Mouse (Mus musculus): Measurements from ENCODE around the gene Lgr5. TPM values are rescaled to one million over a fixed set of nuclear protein-coding genes. Genes with fewer than 3 reads are reported as not detected.

Lgr5 gene
- 10 to 100 TPM; 28.0 to 59.5 (median 39.6) TPM for total RNA-seq (2022)

GRCm38 (mm10) chr10:115587301-115587969 lies at the start of gene Lgr5:
Gene Lgr5 (minus strand): TSS chr10:115587780.
- peak; percentile 27 for DNase-seq

DNA sequence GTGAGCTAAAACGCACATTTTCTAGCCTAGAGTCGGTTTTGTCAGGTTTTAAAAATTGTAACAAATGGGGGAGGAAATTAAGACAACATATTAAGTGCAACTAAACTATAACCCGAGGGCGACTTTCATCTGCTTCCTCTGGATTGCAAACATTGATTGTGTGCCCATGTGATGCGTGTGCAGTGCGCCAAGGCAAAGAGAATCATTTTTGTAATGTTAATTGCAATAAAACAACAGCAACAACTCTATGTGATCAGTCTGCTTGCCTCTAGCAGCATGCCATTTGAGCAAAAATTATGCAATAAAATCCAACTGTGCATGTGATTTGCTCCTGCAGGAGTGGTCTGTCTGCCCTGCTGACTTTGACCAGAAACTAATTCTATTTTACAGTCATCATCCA lies 39.1 kb upstream of the Lgr5 start:
- no peak for DNase-seq

- no peak for DNase-seq
These were observed 37.4 kb upstream of the Lgr5 start for GRCm38 (mm10) chr10:115624957-115625356.

- no peak for DNase-seq
These were observed 36.5 kb upstream of the Lgr5 start for GRCm38 (mm10) chr10:115623956-115624671.

- no peak for DNase-seq
These were observed 35.9 kb upstream of the Lgr5 start for GRCm38 (mm10) chr10:115623481-115623880.

- DNase-seq: no peak
These were observed 30.8 kb upstream of the Lgr5 start for GRCm38 (mm10) chr10:115618288-115618856.

- DNase-seq: no peak
These were observed 30.1 kb upstream of the Lgr5 start for GRCm38 (mm10) chr10:115617456-115618287.

DNA sequence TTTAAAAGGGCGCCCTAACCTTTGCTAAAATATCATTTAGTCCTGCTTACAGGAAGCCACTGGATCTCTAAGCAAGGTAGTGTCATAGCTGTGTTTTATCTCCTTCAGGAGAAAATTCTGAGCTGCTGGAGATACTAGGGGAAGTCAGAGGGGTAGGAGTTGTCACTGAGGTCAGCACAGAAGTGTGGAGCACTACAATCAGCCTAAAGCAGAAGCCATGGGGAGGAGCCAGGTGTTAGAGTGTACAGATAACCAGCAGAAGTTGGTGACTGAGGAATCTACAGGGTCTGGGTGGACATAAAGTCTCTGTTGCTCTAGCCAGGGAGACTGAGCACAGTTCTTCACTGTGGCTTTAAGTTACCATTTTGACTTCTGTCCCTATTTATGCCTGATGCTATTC lies 8.2 kb upstream of the Lgr5 start:
- no peak for DNase-seq

DNA sequence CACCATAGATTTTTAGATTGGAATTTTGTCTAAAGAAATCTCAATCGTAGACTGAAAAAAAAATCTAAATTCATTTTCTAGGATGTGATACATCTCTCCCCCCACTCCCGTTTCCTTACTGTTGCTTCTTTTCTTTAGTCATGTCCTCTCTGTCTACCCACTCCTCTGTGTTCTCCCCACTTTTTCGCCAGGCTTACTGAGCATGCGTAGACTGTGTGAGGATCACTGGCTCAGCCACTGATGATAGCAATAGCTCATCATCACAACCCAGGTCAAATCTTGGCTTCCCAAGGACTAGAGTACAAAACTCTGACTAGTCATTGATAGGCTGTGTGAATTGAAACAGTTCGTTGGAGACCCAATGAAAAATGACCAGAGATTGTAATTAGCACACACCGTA lies 6.1 kb upstream of the Lgr5 start:
- no peak for DNase-seq

- DNase-seq: no peak
These were observed 5.6 kb upstream of the Lgr5 start for GRCm38 (mm10) chr10:115593221-115593620.

GRCm38 (mm10) chr10:115587979-115588378 lies 399 bp upstream of the Lgr5 start:
- DNase-seq: no peak

- no peak for DNase-seq
These were observed 1.0 kb downstream of the Lgr5 start for GRCm38 (mm10) chr10:115586246-115587231.

DNA sequence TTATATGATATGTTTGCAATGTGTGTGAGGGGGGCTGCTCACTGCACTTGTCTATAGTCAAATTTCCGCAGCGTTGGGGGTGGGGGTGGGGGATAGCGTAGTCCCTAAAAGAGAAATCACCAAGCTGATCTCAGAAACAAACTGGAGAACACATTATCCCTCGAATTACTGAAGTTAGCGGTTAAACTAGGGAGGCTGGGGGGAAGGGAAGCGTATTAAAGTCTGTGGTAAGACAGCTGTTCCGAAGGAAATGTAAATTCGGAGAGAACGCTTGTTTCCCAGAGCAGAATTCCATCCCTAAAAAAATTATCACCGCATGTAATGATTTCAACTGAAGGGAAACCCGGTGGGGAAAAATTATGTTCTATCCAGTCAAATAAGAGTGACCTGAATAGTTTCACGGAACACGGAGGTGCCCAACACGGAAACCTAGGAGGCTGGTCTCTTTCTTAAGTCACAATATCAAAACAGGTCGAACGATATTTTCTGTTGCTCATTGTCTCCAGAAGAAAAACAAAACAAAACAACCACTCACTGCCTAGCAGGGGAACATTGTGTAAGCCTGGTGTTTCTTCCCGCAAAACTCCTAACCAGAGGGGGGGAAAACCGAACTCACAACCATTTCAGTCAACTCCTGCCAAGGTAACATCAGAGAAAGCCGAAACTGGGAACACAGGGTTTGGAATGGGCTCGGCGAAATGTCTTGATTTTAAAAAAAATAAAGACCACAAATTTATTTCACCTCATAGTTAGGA lies 1.9 kb downstream of the Lgr5 start:
- no peak for DNase-seq

DNA sequence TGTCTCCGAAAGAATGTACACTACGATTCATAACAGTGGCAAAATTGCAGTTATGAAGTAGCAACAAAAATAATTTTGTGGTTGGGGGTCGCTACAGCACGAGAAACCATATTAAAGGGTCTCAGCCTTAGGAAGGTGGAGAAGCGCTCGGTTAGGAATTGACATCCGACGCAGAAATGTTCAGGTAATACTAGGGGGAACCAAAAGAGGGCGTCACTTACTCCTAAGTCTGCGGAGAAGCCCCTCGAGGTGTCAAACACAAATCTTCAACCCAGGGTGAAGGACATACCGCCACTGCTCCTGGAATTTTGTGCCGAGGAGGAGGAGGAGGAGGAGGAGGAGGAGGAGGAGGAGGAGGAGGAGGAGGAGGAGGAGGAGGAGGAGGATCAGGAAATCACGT lies 2.9 kb downstream of the Lgr5 start:
- DNase-seq: no peak

DNA sequence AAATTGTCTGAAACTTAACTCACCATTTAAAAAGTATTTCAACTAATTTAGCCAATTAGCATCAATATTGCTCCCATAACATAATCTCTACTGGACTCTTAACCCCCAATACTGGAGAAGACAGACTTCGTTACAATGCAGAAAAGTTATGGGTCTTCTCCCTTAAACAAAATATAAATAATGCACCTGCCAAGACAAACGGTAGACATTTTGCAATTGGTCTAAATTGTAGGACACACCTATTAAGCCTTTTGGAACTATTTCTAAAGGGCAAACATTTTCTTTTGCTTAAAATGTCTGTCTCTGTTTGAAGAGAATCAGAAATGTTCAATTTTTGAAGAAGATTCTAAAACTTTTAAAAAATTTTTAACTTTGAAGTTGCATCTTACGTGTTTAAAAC lies 4.5 kb downstream of the Lgr5 start:
- no peak for DNase-seq

- DNase-seq: no peak
These were observed 5.6 kb downstream of the Lgr5 start for GRCm38 (mm10) chr10:115581971-115582370.

DNA sequence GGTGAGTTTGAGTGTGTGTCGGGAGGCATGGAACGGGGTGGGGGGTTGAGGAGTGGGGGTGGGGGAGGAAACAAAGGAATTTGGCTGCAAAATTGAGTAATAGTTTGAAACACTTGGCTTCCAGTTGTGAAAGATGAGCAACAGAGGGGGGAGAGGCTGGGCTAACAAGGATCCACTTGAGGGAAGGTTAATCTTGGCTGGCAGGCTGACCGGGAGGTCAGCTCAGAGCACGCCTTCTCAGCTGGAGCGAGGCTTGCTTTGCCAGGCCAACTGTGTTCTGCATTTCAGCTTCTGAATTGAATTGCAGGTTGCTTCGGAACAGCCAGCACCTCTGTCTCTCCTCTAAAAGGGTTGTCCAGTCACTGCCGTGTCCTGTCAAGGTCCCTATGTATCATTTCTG lies 8.1 kb downstream of the Lgr5 start:
- DNase-seq: no peak

- no peak for DNase-seq
These were observed 8.5 kb downstream of the Lgr5 start for GRCm38 (mm10) chr10:115579076-115579475.

GRCm38 (mm10) chr10:115571734-115572440 lies 15.7 kb downstream of the Lgr5 start:
- DNase-seq: no peak

DNA sequence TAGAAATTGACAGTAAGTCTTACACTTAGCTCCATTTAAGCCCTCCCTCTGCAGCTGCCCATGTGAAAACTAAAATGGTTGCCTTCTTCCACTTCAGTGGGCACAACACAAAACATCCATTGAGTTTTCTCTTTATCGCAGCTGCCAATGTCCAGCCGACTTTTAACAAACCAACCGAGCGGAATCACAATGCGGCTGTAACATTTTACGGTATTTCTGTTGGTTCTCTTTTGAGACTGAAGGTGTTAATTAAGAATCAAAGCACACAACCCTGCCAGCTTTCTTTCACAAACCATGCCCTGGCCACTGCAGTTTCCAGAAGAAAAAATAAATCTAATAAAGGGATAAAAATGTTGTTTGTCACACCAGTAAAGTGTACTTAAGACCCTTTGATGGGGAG lies 16.3 kb downstream of the Lgr5 start:
- no peak for DNase-seq

All from adrenal gland, adult 8-10 months (tissue).